8 mouse cellular contexts compared by ENCODE assay signal in the genomic region with DNA sequence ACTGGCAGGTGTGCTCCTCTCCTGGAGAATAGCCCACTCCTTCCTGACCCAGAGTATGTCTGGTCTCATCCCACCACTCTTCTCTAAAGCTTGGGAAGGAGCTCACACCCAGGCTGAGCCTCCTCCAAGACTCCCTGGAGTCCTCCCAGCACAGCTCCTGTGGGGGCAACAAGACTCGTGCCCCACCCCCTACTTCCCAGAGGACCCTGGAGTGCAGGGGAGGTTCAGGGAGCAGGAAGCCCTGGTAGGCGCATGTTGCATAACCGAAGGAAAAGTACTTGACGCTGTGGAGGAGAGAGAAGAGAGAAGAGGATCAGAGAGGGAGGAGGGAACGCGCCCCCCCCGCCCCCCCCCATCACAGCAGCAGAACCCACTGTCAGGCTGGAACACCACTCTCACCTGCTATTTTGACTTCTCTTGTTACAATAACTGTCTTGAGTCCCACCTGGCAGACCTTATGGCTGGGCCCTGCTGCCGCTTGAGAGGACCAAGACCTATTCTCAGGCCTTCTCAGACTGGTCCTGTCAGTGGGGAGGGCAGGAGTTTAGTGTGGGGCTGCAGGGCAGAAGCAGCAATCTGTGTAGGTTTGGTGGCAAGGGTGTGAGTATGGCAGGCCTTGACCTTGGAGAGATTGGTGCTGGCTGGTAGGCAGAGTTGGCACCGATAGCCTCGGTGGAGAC. TPM values are rescaled to one million over a fixed set of nuclear protein-coding genes. Genes with fewer than 3 reads are reported as not detected.
A peak's percentile ranks its signal among the peaks of the same experiment; 100 is the strongest.
DNase-seq lines count a peak whose midpoint lies in the region; ATAC-seq and TF ChIP-seq lines count a peak whose summit lies in the region.
"Had no signal": no experiment of that assay in that cellular context is flagged by ENCODE, and none has a peak within 500 bp of the region (broad histone marks: within the 10 kb centered on the region; RNA-seq: fewer than 3 reads in every experiment).

No protein-coding gene starts in this region.

- no peak overlapping the region; the same call in 1 of the 2 replicates for H3K27ac ChIP-seq in kidney, postnatal 0 days
- no peak overlapping the region for H3K27ac ChIP-seq in forebrain, embryonic 12.5 days
- H3K27ac ChIP-seq in limb, embryonic 11.5 days (replicated peaks; ENCODE audit: low read depth, low read length) = no peak overlapping the region
- peak overlapping the region; percentile 3; the same call in 1 of the 2 replicates for H3K27ac ChIP-seq in neural tube, embryonic 13.5 days (replicated peaks)

- ATAC-seq in kidney, postnatal 0 days (replicated peaks; ENCODE audit: low FRiP score, low read depth) = no peak
- peak; percentile 49 for ATAC-seq in forebrain, embryonic 12.5 days (ENCODE audit: low FRiP score)
- 0 out of 2 replicates have a peak, but pooled peaks have one; percentile 51 for ATAC-seq in limb, embryonic 11.5 days (ENCODE audit: insufficient number of reproducible peaks, low FRiP score, low TSS enrichment, low read depth)
- ATAC-seq in neural tube, embryonic 13.5 days (ENCODE audit: low read depth) = peak; percentile 33; the same call in 1 of the 2 replicates

- peak; percentile 17 for DNase-seq in kidney, postnatal 0 days (ENCODE audit: low spot score)
- no peak for DNase-seq in kidney, postnatal 10 days
- DNase-seq in limb, embryonic 11.5 days (ENCODE audit: low spot score) = no peak
- DNase-seq in spleen, postnatal 36 days (ENCODE audit: low spot score in 2 of 2) = no peak
- DNase-seq in cerebellum, postnatal 36 days = no peak

- no peak for TF ChIP-seq CTCF in kidney, postnatal 0 days (IDR thresholded peaks at IDR 0.05; ENCODE audit: low read depth)

- 0 out of 2 replicates have a peak overlapping the region, but pooled peaks have one; percentile 10 for H3K4me2 ChIP-seq in kidney, postnatal 0 days (ENCODE audit: low read length)
- peak overlapping the region; percentile 24 for H3K4me2 ChIP-seq in forebrain, embryonic 12.5 days
- H3K4me2 ChIP-seq in limb, embryonic 11.5 days (ENCODE audit: low read depth, severe bottlenecking) = no peak overlapping the region
- H3K4me2 ChIP-seq in neural tube, embryonic 13.5 days = 0 out of 2 replicates have a peak overlapping the region, but pooled peaks have one; percentile 13

- 47% methylated on average over 10 of the region's 10 CpGs for WGBS in kidney, postnatal 0 days
- WGBS in forebrain, embryonic 12.5 days = 49% methylated on average over 10 of the region's 10 CpGs
- WGBS in limb, embryonic 11.5 days = 65% methylated on average over 10 of the region's 10 CpGs
- 53% methylated on average over 10 of the region's 10 CpGs for WGBS in neural tube, embryonic 13.5 days

- no peak overlapping the region for H3K4me3 ChIP-seq in kidney, postnatal 0 days (replicated peaks; ENCODE audit: low read depth, low read length)
- H3K4me3 ChIP-seq in forebrain, embryonic 12.5 days (replicated peaks) = no peak overlapping the region
- no peak overlapping the region for H3K4me3 ChIP-seq in limb, embryonic 11.5 days (ENCODE audit: low read depth, low read length)
- H3K4me3 ChIP-seq in neural tube, embryonic 13.5 days = no peak overlapping the region

- H3K36me3 ChIP-seq in kidney, postnatal 0 days (ENCODE audit: insufficient read depth, low read length) = peaks cover 25% of the 10 kb centered on the region
- peaks cover 7% of the 10 kb centered on the region; the same call in 1 of the 2 replicates for H3K36me3 ChIP-seq in forebrain, embryonic 12.5 days (replicated peaks)
- H3K36me3 ChIP-seq in limb, embryonic 11.5 days (ENCODE audit: control insufficient read depth, insufficient read depth, low read length) = peaks cover 2% of the 10 kb centered on the region; the same call in 1 of the 2 replicates
- no peaks in the 10 kb centered on the region for H3K36me3 ChIP-seq in neural tube, embryonic 13.5 days

- H3K27me3 ChIP-seq in kidney, postnatal 0 days (ENCODE audit: insufficient read depth, low read length) = no peaks in the 10 kb centered on the region
- no peaks in the 10 kb centered on the region for H3K27me3 ChIP-seq in forebrain, embryonic 12.5 days
- no peaks in the 10 kb centered on the region for H3K27me3 ChIP-seq in limb, embryonic 11.5 days (ENCODE audit: control insufficient read depth, insufficient read depth, low read length)
- no peaks in the 10 kb centered on the region for H3K27me3 ChIP-seq in neural tube, embryonic 13.5 days

- H3K9ac ChIP-seq in kidney, postnatal 0 days (ENCODE audit: low read depth, low read length) = no peak overlapping the region
- H3K9ac ChIP-seq in forebrain, embryonic 12.5 days = no peak overlapping the region; the same call in 1 of the 2 replicates
- H3K9ac ChIP-seq in limb, embryonic 11.5 days (ENCODE audit: low read length) = no peak overlapping the region
- peak overlapping the region; percentile 26; the same call in 1 of the 2 replicates for H3K9ac ChIP-seq in neural tube, embryonic 13.5 days

- peaks cover 20% of the 10 kb centered on the region for H3K4me1 ChIP-seq in kidney, postnatal 0 days (replicated peaks; ENCODE audit: insufficient read depth, low read length)
- peaks cover 36% of the 10 kb centered on the region for H3K4me1 ChIP-seq in forebrain, embryonic 12.5 days
- H3K4me1 ChIP-seq in limb, embryonic 11.5 days (ENCODE audit: control insufficient read depth, insufficient read depth, low read length) = peaks cover 17% of the 10 kb centered on the region
- peaks cover 39% of the 10 kb centered on the region for H3K4me1 ChIP-seq in neural tube, embryonic 13.5 days (replicated peaks)

- H3K9me3 ChIP-seq in kidney, postnatal 0 days (replicated peaks; ENCODE audit: low read length) = no peaks in the 10 kb centered on the region
- H3K9me3 ChIP-seq in forebrain, embryonic 12.5 days = no peaks in the 10 kb centered on the region
- H3K9me3 ChIP-seq in limb, embryonic 11.5 days (ENCODE audit: control insufficient read depth, low read length) = no peaks in the 10 kb centered on the region
- no peaks in the 10 kb centered on the region for H3K9me3 ChIP-seq in neural tube, embryonic 13.5 days

RNA-seq across cellular contexts. Expression of a gene that starts 48.2 kb away (rescaled TPM):
- 21.4 and 23.8 TPM in 2 replicates for polyA plus RNA-seq in kidney, postnatal 0 days (2015; fragmentation: Nextera tagmentation; extraction: Ambion mirVana)
- polyA plus RNA-seq in forebrain, embryonic 12.5 days (2016; fragmentation: Nextera tagmentation; extraction: Ambion mirVana) = 11.2 and 12.0 TPM in 2 replicates
- 14.8 and 17.7 TPM in 2 replicates for polyA plus RNA-seq in limb, embryonic 11.5 days (2014; fragmentation: Nextera tagmentation; extraction: Ambion mirVana)
- 11.1 and 12.7 TPM in 2 replicates for polyA plus RNA-seq in neural tube, embryonic 13.5 days (2015; fragmentation: Nextera tagmentation; extraction: Ambion mirVana)

RNA-seq across cellular contexts. Expression of a gene that starts 56.2 kb away (rescaled TPM):
- 1.4 TPM in 2 replicates for polyA plus RNA-seq in kidney, postnatal 0 days (2015; fragmentation: Nextera tagmentation; extraction: Ambion mirVana)
- 6.1 and 7.6 TPM in 2 replicates for polyA plus RNA-seq in forebrain, embryonic 12.5 days (2016; fragmentation: Nextera tagmentation; extraction: Ambion mirVana)
- 1.5 and 1.8 TPM in 2 replicates for polyA plus RNA-seq in limb, embryonic 11.5 days (2014; fragmentation: Nextera tagmentation; extraction: Ambion mirVana)
- polyA plus RNA-seq in neural tube, embryonic 13.5 days (2015; fragmentation: Nextera tagmentation; extraction: Ambion mirVana) = 28.2 and 34.2 TPM in 2 replicates
- polyA plus RNA-seq: inflammation-experienced regulatory T-cells, adult 6 months had no signal
